In genomic region chr1:57605525-57605924, GRCm38 (mm10) we compare ENCODE assay signal across 18 mouse cellular contexts.
"Had no signal": no experiment of that assay in that cellular context is flagged by ENCODE, and none has a peak within 500 bp of the region (broad histone marks: within the 10 kb centered on the region; RNA-seq: fewer than 3 reads in every experiment).

No protein-coding gene starts in this region.

- H3K9ac ChIP-seq: liver, embryonic 15.5 days; midbrain, embryonic 15.5 days; neural tube, embryonic 13.5 days had no signal

- H3K4me1 ChIP-seq: liver, embryonic 15.5 days; megakaryocyte, embryonic 14.5 days had no signal

- H3K4me3 ChIP-seq: liver, embryonic 15.5 days; megakaryocyte, embryonic 14.5 days; midbrain, embryonic 15.5 days; neural tube, embryonic 13.5 days had no signal

- H3K36me3 ChIP-seq: liver, embryonic 15.5 days; midbrain, embryonic 15.5 days; neural tube, embryonic 13.5 days had no signal

- H3K9me3 ChIP-seq: liver, embryonic 15.5 days; midbrain, embryonic 15.5 days; neural tube, embryonic 13.5 days had no signal

- DNase-seq: kidney, adult 9 months; kidney, postnatal 14 days; left cerebral cortex, postnatal 4 days; lung, adult 2 months; lung, postnatal 10 days; retina, postnatal 1 day; right cerebral cortex, postnatal 4 days; spleen, adult 18-20 months; thymus, adult 18-20 months; thymus, postnatal 25 days had no signal

- H3K27ac ChIP-seq: liver, embryonic 15.5 days; macrophage; midbrain, embryonic 15.5 days; neural tube, embryonic 13.5 days had no signal

- H3K27me3 ChIP-seq: liver, embryonic 15.5 days; megakaryocyte, embryonic 14.5 days; midbrain, embryonic 15.5 days; neural tube, embryonic 13.5 days had no signal

- H3K4me2 ChIP-seq: liver, embryonic 11.5 days; liver, embryonic 15.5 days; midbrain, embryonic 11.5 days; midbrain, embryonic 15.5 days; neural tube, embryonic 13.5 days had no signal

- ATAC-seq: intestine, embryonic 16.5 days; midbrain, embryonic 15.5 days had no signal
